Mouse (Mus musculus) forebrain, embryonic 11.5 days (tissue): ENCODE data around the gene Rbpj. TPM values are rescaled to one million over a fixed set of nuclear protein-coding genes. Genes with fewer than 3 reads are reported as not detected.

Experiments
- ATAC-seq: fragments of 200-750 bp; cut with Nextera tagmentation; replicated peaks from 2 replicates; pipeline ENCODE4 v1.8.0; 2017; ENCODE audit warnings: moderate TSS enrichment; ENCODE audit not compliant: low FRiP score
- DNase-seq: peaks from one replicate; pipeline ENCODE4 v3.0.0-alpha.2; 2017; ENCODE audit warnings: low spot score
- H3K27ac ChIP-seq: fragments of 300-500 bp; sonication (generic); 2 replicates; pipeline ENCODE4 v1.5.1; 2014; ENCODE audit warnings: low read depth, low read length
- H3K27me3 ChIP-seq: fragments of 300-500 bp; sonication (generic); 2 replicates; pipeline ENCODE4 v1.6.1; 2014; ENCODE audit warnings: mild to moderate bottlenecking, low read length, mixed read lengths; ENCODE audit not compliant: control insufficient read depth, insufficient read depth
- H3K36me3 ChIP-seq: fragments of 300-500 bp; sonication (generic); 2 replicates; pipeline ENCODE4 v1.6.1; 2014; ENCODE audit warnings: mild to moderate bottlenecking, low read length, moderate library complexity, mixed read lengths; ENCODE audit not compliant: control insufficient read depth, insufficient read depth
- H3K4me1 ChIP-seq: fragments of 300-500 bp; sonication (generic); replicated peaks from 2 replicates; pipeline ENCODE4 v1.6.1; 2014; ENCODE audit warnings: low read length, mixed read lengths; ENCODE audit not compliant: control insufficient read depth, insufficient read depth
- H3K4me2 ChIP-seq: fragments of 300-500 bp; sonication (generic); 2 replicates; pipeline ENCODE4 v1.6.1; 2014; ENCODE audit warnings: low read depth, mild to moderate bottlenecking, low read length, moderate library complexity, mixed read lengths; ENCODE audit not compliant: severe bottlenecking
- H3K4me3 ChIP-seq: fragments of 300-500 bp; sonication (generic); 2 replicates; pipeline ENCODE4 v1.5.1; 2014; ENCODE audit warnings: low read depth, low read length
- H3K9ac ChIP-seq: fragments of 300-500 bp; sonication (generic); 2 replicates; pipeline ENCODE4 v1.6.1; 2014; ENCODE audit warnings: low read length
- H3K9me3 ChIP-seq: fragments of 300-500 bp; sonication (generic); 2 replicates; pipeline ENCODE4 v1.6.1; 2016; ENCODE audit warnings: low read length, mixed read lengths; ENCODE audit not compliant: control insufficient read depth
- WGBS: fragments of 180-500 bp; shearing (Covaris S2); extraction: QIAGEN DNeasy Blood & Tissue Kit; methylation state at CpG from one replicate; pipeline ENCODE4 v1.1.7; 2014; 5-methylcytosine and 5-hydroxymethylcytosine counted together
- polyA plus RNA-seq: library from polyadenylated mRNA; unstranded; fragments of >200 nt; fragmentation: Nextera tagmentation; extraction: Ambion mirVana; gene quantifications from 2 replicates; pipeline ENCODE4 v1.2.1, GENCODE M21; 2014

The Rbpj gene
- polyA plus RNA-seq, 1 experiment from 2014 or later = 61.5 TPM

DNA sequence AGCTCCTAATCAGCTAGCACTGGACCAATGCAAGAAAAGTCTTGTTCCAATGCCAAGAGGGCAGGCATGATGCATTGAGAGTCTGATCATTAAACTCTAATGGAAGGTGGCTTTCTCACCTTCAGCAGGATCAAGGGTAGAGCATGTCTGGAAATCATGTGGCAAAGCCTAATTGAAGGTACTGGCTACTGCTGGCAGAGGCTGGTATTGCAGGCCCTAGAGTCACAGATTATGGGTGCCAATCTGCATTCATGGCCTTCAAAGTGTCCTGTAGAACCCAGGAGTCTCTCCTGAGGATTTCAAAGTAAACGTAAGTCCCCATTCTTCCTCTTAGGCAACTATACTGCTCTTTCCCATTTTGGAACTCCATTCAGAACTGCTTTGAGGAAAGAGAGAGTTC lies 226.7 kb downstream of the Rbpj start:
- Histone ChIP-seq H3K4me2 (no peak overlapping the region), H3K9me3 (no peaks in the 10 kb centered on the region), H3K4me1 (no peaks in the 10 kb centered on the region), H3K27me3 (no peaks in the 10 kb centered on the region), H3K9ac (no peak overlapping the region), H3K27ac (no peak overlapping the region), H3K4me3 (no peak overlapping the region), H3K36me3 (no peaks in the 10 kb centered on the region)
- no peak for DNase-seq
- 90% methylated on average over 1 of the region's 1 CpGs for WGBS
- ATAC-seq = no peak

DNA sequence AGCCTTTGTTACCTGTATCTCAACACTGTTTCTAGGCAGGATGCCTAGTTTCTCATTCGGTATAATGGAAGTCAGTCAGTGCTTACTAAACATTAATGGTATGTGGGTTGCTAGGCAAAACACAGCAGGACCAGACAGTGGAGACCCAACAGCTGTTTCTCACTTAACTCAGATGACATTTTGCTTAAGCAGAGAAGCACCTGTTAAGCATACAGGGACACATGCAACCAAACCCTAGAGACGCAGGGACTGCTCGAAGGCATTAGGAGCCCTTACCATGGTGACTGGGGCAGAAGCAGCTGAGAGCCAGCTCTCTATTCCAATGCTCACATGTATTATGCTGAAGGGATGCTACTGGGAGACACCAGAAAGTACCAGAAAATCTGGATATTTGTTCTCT lies 230.7 kb downstream of the Rbpj start:
- no peak overlapping the region for H3K4me2 ChIP-seq
- no peaks in the 10 kb centered on the region for H3K9me3 ChIP-seq
- ATAC-seq = no peak
- WGBS = 72% methylated on average over 3 of the region's 3 CpGs
- no peak overlapping the region for H3K9ac ChIP-seq
- H3K4me3 ChIP-seq = no peak overlapping the region
- no peaks in the 10 kb centered on the region for H3K36me3 ChIP-seq
- H3K27me3 ChIP-seq = no peaks in the 10 kb centered on the region
- H3K4me1 ChIP-seq = no peaks in the 10 kb centered on the region
- H3K27ac ChIP-seq = no peak overlapping the region
- DNase-seq = no peak

DNA sequence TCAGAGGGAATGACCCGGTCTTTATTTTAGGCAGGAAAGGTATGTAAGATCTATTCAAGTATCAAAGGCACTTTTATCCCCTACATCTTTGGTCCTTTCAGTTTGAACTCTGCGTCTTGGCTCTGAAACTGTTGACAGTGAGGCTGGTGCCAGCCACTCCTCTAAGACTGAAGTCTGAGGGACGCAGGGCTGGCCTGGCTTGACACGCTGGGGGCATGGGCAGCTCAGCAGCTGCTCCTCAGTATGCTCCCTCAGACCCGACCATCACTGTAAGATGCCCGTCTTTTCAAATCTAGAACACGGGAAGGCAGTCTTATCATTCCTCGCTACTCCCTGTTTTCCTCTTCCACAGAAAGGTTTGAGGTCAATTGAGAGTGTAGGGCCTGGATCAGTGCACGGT lies 231.8 kb downstream of the Rbpj start:
- Histone ChIP-seq H3K9ac (no peak overlapping the region), H3K27ac (no peak overlapping the region), H3K4me1 (no peaks in the 10 kb centered on the region), H3K27me3 (no peaks in the 10 kb centered on the region), H3K36me3 (no peaks in the 10 kb centered on the region), H3K9me3 (no peaks in the 10 kb centered on the region), H3K4me2 (no peak overlapping the region), H3K4me3 (no peak overlapping the region)
- DNase-seq (no peak), ATAC-seq (no peak)
- 85% methylated on average over 9 of the region's 9 CpGs for WGBS

- WGBS = 89% methylated on average over 14 of the region's 14 CpGs
These were observed 236.7 kb downstream of the Rbpj start for GRCm38 (mm10) chr5:53702686-53703085.

More at GRCm38 (mm10) chr5:53702686-53703085, 236.7 kb downstream of the Rbpj start:
- no peaks in the 10 kb centered on the region for H3K36me3 ChIP-seq
- H3K9ac ChIP-seq = no peak overlapping the region
- no peak overlapping the region for H3K4me3 ChIP-seq
- H3K4me1 ChIP-seq = peaks cover 3% of the 10 kb centered on the region; the same call in 1 of the 2 replicates
- no peak overlapping the region for H3K4me2 ChIP-seq
- ATAC-seq = no peak
- no peak overlapping the region for H3K27ac ChIP-seq
- H3K27me3 ChIP-seq = no peaks in the 10 kb centered on the region
- H3K9me3 ChIP-seq = no peaks in the 10 kb centered on the region
- no peak for DNase-seq

Other genes starting within 250 kb of the Rbpj start
- gene Smim20, start 199.1 kb upstream of the Rbpj start, polyA plus RNA-seq = 71.3 and 75.4 TPM in 2 replicates
- gene Cckar, start 241.6 kb downstream of the Rbpj start, polyA plus RNA-seq = 1.9 and 2.9 TPM in 2 replicates